Mouse (Mus musculus) erythroblast, embryonic 14.5 days (primary cell): ENCODE data around the gene Tspan15. TPM values are rescaled to one million over a fixed set of nuclear protein-coding genes. Genes with fewer than 3 reads are reported as not detected.

Experiments
- H3K27me3 ChIP-seq: 2 replicates; pipeline ENCODE4 v1.6.1; 2012; ENCODE audit warnings: inconsistent platforms; ENCODE audit not compliant: control insufficient read depth
- H3K36me3 ChIP-seq: 2 replicates; pipeline ENCODE4 v1.6.1; 2012; ENCODE audit warnings: mild to moderate bottlenecking, inconsistent platforms; ENCODE audit not compliant: control insufficient read depth
- H3K4me1 ChIP-seq: 2 replicates; pipeline ENCODE4 v1.6.1; 2012; ENCODE audit warnings: inconsistent platforms; ENCODE audit not compliant: control insufficient read depth
- H3K4me3 ChIP-seq: replicated peaks from 2 replicates; pipeline ENCODE3; 2012; ENCODE audit warnings: moderate library complexity, mild to moderate bottlenecking, inconsistent platforms
- H3K9me3 ChIP-seq: 2 replicates; pipeline ENCODE4 v1.6.1; 2012; ENCODE audit warnings: low read length, inconsistent platforms, mixed read lengths; ENCODE audit not compliant: control insufficient read depth
- GATA1 ChIP-seq: IDR thresholded peaks from 2 replicates; pipeline ENCODE4 v1.6.1; 2012; ENCODE audit warnings: low read length, inconsistent platforms, mixed read lengths
- TAL1 ChIP-seq: IDR thresholded peaks from 3 replicates; pipeline ENCODE4 v1.6.1; 2012; ENCODE audit warnings: low read length, inconsistent platforms, mixed read lengths
- polyA plus RNA-seq: library from polyadenylated mRNA; stranded (reverse); fragments of >175 nt; gene quantifications from 2 replicates; pipeline ENCODE4 v1.2.3, GENCODE M21; 2012

Gene Tspan15
- polyA plus RNA-seq, 1 experiment = 0.30 TPM

GRCm38 (mm10) chr10:62220732-62221514 lies 10.1 kb downstream of the Tspan15 start:
- Histone ChIP-seq H3K4me1 (peaks cover 74% of the 10 kb centered on the region), H3K9me3 (no peaks in the 10 kb centered on the region), H3K4me3 (no peak overlapping the region), H3K27me3 (no peaks in the 10 kb centered on the region), H3K36me3 (peaks cover 2% of the 10 kb centered on the region)
- no peak for TF ChIP-seq GATA1
- no peak for TF ChIP-seq TAL1

GRCm38 (mm10) chr10:62218789-62219172 lies 12.3 kb downstream of the Tspan15 start:
- no peak overlapping the region for H3K4me3 ChIP-seq
- no peaks in the 10 kb centered on the region for H3K9me3 ChIP-seq
- peaks cover 2% of the 10 kb centered on the region for H3K36me3 ChIP-seq
- TF ChIP-seq TAL1 = no peak
- no peak for TF ChIP-seq GATA1
- H3K4me1 ChIP-seq = peaks cover 89% of the 10 kb centered on the region
- no peaks in the 10 kb centered on the region for H3K27me3 ChIP-seq

- peaks cover 5% of the 10 kb centered on the region for H3K36me3 ChIP-seq
- no peaks in the 10 kb centered on the region for H3K9me3 ChIP-seq
- no peak overlapping the region for H3K4me3 ChIP-seq
- H3K4me1 ChIP-seq = peaks cover 93% of the 10 kb centered on the region
- H3K27me3 ChIP-seq = no peaks in the 10 kb centered on the region
- no peak for TF ChIP-seq GATA1
- no peak for TF ChIP-seq TAL1
Measured at GRCm38 (mm10) chr10:62218044-62218788, 12.8 kb downstream of the Tspan15 start.

- H3K9me3 ChIP-seq = no peaks in the 10 kb centered on the region
- H3K4me3 ChIP-seq = no peak overlapping the region
- peaks cover 8% of the 10 kb centered on the region for H3K36me3 ChIP-seq
- TF ChIP-seq GATA1 (no peak), TAL1 (no peak)
- H3K4me1 ChIP-seq = peaks cover 92% of the 10 kb centered on the region
- H3K27me3 ChIP-seq = no peaks in the 10 kb centered on the region
Measured at GRCm38 (mm10) chr10:62217196-62217595, 13.9 kb downstream of the Tspan15 start.

GRCm38 (mm10) chr10:62216595-62216994 lies 14.5 kb downstream of the Tspan15 start:
- Histone ChIP-seq H3K4me3 (peak overlapping the region; percentile 44), H3K9me3 (no peaks in the 10 kb centered on the region), H3K27me3 (no peaks in the 10 kb centered on the region), H3K4me1 (peaks cover 86% of the 10 kb centered on the region), H3K36me3 (peaks cover 8% of the 10 kb centered on the region)
- TF ChIP-seq TAL1 = peak; percentile 45; the same call in 2 of the 3 replicates
- peak; percentile 45; the same call in 1 of the 2 replicates for TF ChIP-seq GATA1

GRCm38 (mm10) chr10:62215633-62216032 lies 15.4 kb downstream of the Tspan15 start:
- Histone ChIP-seq H3K36me3 (peaks cover 8% of the 10 kb centered on the region), H3K27me3 (no peaks in the 10 kb centered on the region), H3K9me3 (no peaks in the 10 kb centered on the region), H3K4me3 (peak overlapping the region; percentile 44), H3K4me1 (peaks cover 78% of the 10 kb centered on the region)
- TF ChIP-seq TAL1 (no peak), GATA1 (no peak)

- no peaks in the 10 kb centered on the region for H3K27me3 ChIP-seq
- H3K4me1 ChIP-seq = peaks cover 75% of the 10 kb centered on the region
- TF ChIP-seq GATA1 = no peak
- no peak for TF ChIP-seq TAL1
- H3K4me3 ChIP-seq = peak overlapping the region; percentile 44
- no peaks in the 10 kb centered on the region for H3K9me3 ChIP-seq
- H3K36me3 ChIP-seq = peaks cover 8% of the 10 kb centered on the region
Measured at GRCm38 (mm10) chr10:62215169-62215616, 15.9 kb downstream of the Tspan15 start.

GRCm38 (mm10) chr10:62211310-62211709 lies 19.7 kb downstream of the Tspan15 start:
- no peak overlapping the region for H3K4me3 ChIP-seq
- peaks cover 5% of the 10 kb centered on the region for H3K9me3 ChIP-seq
- TF ChIP-seq TAL1 (no peak), GATA1 (no peak)
- peaks cover 4% of the 10 kb centered on the region for H3K27me3 ChIP-seq
- H3K36me3 ChIP-seq = peaks cover 6% of the 10 kb centered on the region; the same call in 1 of the 2 replicates
- H3K4me1 ChIP-seq = peaks cover 40% of the 10 kb centered on the region
